Mouse (Mus musculus) cerebellum, adult 11 months (tissue): ENCODE data around the gene Sema6c.
"Not testable (repeated sequence)": the region's sequence is repeated elsewhere in the genome, so short reads cannot be mapped to it uniquely, and the experiment has no call there.

Experiments
- DNase-seq: peaks from one replicate; pipeline ENCODE4 v3.0.0; 2022

The Sema6c gene

GRCm38 (mm10) chr3:95194721-95195135 is 34.5 kb downstream of the Sema6c start:
- DNase-seq = no peak

GRCm38 (mm10) chr3:95195772-95196171 is 35.5 kb downstream of the Sema6c start:
- DNase-seq = no peak

DNA sequence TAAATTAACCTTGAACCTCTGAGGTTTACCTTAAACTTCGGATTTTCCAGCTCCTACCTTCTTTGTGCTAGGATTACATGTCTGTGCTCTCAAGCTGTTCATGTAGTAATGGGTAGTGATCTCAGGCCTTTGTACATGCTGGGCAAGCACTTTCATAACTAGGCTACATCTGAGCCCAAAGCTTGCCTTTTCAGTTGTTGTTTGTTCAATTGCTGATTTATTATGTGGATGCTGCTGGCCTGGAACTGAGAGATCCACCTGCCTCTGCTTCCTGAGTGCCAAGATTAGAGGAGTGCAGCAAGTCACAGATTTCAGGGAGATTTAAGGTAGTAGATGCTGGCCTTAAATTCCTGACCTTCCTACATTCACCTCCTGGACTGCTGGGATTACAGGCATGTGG is 38.8 kb downstream of the Sema6c start:
- no peak for DNase-seq

GRCm38 (mm10) chr3:95200132-95200531 is 39.9 kb downstream of the Sema6c start:
- DNase-seq = no peak

GRCm38 (mm10) chr3:95200562-95200961 is 40.3 kb downstream of the Sema6c start:
- DNase-seq = no peak

- DNase-seq = no peak
Measured at GRCm38 (mm10) chr3:95203880-95204279, 43.6 kb downstream of the Sema6c start.

DNA sequence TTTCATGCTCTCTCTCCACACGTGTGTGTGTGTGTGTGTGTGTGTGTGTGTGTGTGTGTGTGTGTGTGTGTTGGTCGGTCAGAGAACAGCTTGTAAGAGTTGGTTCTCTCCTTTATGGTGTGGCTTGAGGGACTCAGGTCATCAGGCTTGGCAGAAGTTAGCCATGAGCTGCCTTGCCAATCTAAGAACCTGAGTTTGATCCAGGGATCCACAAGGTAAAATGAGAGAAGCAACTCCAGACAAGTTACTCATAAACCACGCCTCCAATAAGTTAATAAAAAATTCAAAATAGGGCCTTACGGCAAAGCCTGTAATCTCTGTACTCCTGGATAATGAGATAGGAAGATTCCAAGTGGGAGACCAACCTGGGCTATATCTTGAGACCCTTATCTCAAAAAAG is 48.0 kb downstream of the Sema6c start:
- no peak for DNase-seq

DNA sequence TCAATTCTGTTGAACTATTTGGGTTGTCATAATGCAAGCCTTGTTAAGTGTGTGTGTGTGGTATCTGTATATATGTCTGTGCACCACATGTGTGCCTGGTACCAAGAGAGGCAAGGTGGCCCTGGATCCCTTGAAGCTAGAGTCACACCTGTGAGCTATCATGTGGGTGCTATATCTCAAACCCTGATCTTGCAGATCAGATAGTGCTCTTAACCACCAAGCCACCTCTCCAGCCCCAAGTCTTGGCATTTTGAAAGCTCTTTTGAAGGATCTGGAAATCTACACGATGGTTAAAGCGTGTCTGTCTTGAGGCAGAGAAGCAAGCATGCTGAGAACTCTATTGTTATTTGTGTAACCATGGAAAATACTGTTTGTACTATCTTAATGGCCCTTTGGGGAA is 50.3 kb downstream of the Sema6c start:
- DNase-seq = no peak

GRCm38 (mm10) chr3:95212889-95213608 is 52.8 kb downstream of the Sema6c start:
- DNase-seq = not testable (repeated sequence)

GRCm38 (mm10) chr3:95213609-95213975 is 53.3 kb downstream of the Sema6c start:
- no peak for DNase-seq

DNA sequence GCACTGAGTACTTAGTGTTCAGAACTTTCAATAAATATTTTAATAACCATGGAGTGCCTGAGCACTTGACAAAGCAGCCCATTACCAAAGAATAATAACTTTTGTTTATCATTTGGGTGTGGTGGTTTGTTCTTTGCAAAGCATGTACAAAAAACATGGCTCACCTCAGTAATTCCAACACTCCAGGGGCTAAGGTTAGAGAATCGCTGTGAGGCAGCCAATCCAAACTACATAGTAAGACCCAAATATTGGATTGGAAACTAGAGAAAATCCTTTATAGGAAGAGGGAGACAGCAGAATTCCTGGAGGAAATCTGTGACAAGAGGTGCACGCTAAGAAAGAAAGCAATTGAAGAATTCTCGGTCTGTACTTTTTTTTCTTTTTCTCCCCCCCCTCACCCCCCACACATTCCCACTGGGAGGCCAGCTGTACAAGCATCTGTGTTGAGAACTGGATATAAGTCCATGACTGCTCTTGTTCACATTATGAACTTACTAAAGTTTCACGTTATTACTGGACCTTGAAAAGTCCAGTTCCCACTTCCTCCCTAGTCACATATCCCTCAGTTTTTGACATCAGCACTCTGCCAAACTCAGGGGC is 56.5 kb downstream of the Sema6c start:
- no peak for DNase-seq

- DNase-seq = peak; percentile 91
Measured at GRCm38 (mm10) chr3:95217255-95218134, 57.2 kb downstream of the Sema6c start, which contains the start of gene Gabpb2. Gene Gabpb2, minus strand, starts transcription at chr3:95217916.

GRCm38 (mm10) chr3:95218466-95219137 is 58.3 kb downstream of the Sema6c start:
- no peak for DNase-seq

GRCm38 (mm10) chr3:95223041-95223440 is 62.8 kb downstream of the Sema6c start:
- DNase-seq = no peak
